Mouse (Mus musculus): ENCODE measurements at regions not wholly inside any gene's neighbourhood (a gene's known extent, or its start where the extent isn't known, plus 50 kb on each side); places are given as distances from the start of the nearest gene placed in this dataset.

DNA sequence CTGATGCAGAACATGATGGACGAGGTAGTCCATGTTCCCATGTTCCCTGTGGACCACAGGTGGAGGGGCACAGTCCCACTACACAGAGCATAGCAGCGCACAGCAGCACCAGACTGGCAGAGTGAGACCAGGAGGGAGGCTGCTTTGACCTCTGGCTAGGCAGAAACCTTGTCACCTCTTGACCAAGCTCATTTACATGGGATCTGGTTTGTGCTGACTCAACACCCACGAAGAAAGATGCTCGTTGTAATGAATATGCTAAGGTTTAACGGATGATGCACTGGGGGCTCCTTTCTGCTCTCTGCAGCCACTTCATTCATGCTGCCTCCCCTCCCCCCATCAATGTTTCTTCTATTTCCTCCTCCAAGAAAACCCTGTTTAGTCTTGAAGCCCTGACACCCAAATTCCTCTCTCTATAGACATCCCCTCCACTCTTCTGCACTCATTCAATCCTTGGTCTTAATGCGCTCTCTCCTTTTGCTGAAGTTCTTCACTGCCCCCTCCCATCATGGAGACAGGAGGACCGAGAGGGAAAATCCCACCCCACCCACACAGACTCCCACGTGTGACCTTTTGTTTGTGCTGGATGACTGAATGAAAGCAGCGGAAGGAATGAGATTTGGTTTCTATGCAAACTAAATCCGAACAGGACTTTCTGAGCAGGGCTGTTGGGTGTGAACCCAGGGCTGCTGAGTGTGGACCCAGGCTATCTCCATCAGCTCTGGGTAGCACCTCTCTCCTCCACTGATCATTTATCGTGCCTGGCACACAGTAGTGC lies 156.6 kb upstream of the Spdye4c start:
- Histone ChIP-seq H3K9me3 (replicated peaks; ENCODE audit: low read length) (peaks cover 2% of the 10 kb centered on the region), H3K4me2 (ENCODE audit: insufficient read depth, low read depth, poor library complexity, severe bottlenecking) (no peak overlapping the region), H3K4me1 (ENCODE audit: control insufficient read depth in 1 of 2, insufficient read depth in 2 of 2) (peaks cover 24 to 58% of the 10 kb centered on the region in 2 experiments), H3K9ac (ENCODE audit: insufficient read depth, low read depth) (no peak overlapping the region), H3K79me2 (replicated peaks; ENCODE audit: control insufficient read depth, extremely low read depth, insufficient read depth, poor library complexity, severe bottlenecking) (no peaks in the 10 kb centered on the region), H3K36me3 (replicated peaks in 1 of 2; ENCODE audit: control insufficient read depth in 1 of 2, insufficient read depth in 1 of 2, low read length in 1 of 2) (no peaks in the 10 kb centered on the region), H3K27me3 (replicated peaks) (no peaks in the 10 kb centered on the region), H3K4me3 (replicated peaks in 1 of 3; ENCODE audit: low read depth in 2 of 3, low read length in 2 of 3, poor library complexity in 1 of 3) (peak overlapping the region in 1 of 3 experiments; percentile 27), H3K27ac (ENCODE audit: insufficient read depth, low read depth) (peak overlapping the region; percentile 57)
- dilution Hi-C loops (cut with MboI; ENCODE audit: extremely low pct_ligation_motif_present, extremely low pct_unique_long_range_greater_than_20kb, low sequenced_read_pairs) (no loop called here), in situ Hi-C loops (cut with MboI; ENCODE audit: low pct_ligation_motif_present, low pct_unique_long_range_greater_than_20kb, low sequenced_read_pairs) (loop anchor here (10.0 kb wide), 1 partner anchor 110 kb away; no protein-coding TSS in a partner anchor)
- TF ChIP-seq CHD2 (IDR thresholded peaks at IDR 0.05; ENCODE audit: low read length) = 0 out of 2 replicates have a peak, but pooled peaks have one; percentile 54
- TF ChIP-seq ETS1 (conservative IDR thresholded peaks at IDR 0.05; ENCODE audit: low read depth, low read length) = peak; percentile 46; the same call in 1 of the 2 replicates
- peak; percentile 96 for TF ChIP-seq MAFK (IDR thresholded peaks at IDR 0.05; ENCODE audit: insufficient replicate concordance, low read length)
- no peak for TF ChIP-seq TCF12 (IDR thresholded peaks at IDR 0.05; ENCODE audit: low read depth, low read length)
- no peak for TF ChIP-seq ZMIZ1 (IDR thresholded peaks at IDR 0.05; ENCODE audit: low read depth, low read length)
- TF ChIP-seq BHLHE40 (IDR thresholded peaks at IDR 0.05; ENCODE audit: low read depth, low read length) = no peak; the same call in 1 of the 2 replicates
- TF ChIP-seq CHD1 (IDR thresholded peaks at IDR 0.05; ENCODE audit: low read depth, low read length) = no peak
- no peak for DNase-seq (ENCODE audit: extremely low read depth)

DNA sequence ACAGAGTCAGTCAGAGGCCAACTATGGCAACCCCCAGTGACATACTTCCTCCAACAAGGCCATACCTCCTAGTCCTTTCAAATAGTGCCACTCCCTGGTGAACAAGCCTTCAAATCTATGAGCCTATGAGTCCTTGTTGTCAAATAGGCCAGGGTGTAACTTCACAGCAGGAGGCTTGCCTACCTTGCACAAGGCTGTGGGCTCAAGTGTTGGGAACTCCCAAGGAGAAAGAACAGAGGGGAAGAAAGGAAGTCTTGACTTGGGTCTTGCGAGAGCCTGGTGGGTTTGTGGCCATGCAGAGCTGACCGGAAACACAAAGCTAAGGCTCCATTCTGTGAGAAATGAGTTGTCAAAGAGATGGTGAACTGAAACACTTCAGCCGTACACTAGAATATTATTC lies 154.6 kb upstream of the Spdye4c start:
- Histone ChIP-seq H3K9me3 (replicated peaks; ENCODE audit: low read length) (peaks cover 6% of the 10 kb centered on the region), H3K4me3 (replicated peaks in 1 of 3; ENCODE audit: low read depth in 2 of 3, low read length in 2 of 3, poor library complexity in 1 of 3) (no peak overlapping the region), H3K27me3 (replicated peaks) (no peaks in the 10 kb centered on the region), H3K79me2 (replicated peaks; ENCODE audit: control insufficient read depth, extremely low read depth, insufficient read depth, poor library complexity, severe bottlenecking) (no peaks in the 10 kb centered on the region), H3K9ac (ENCODE audit: insufficient read depth, low read depth) (no peak overlapping the region), H3K4me1 (ENCODE audit: control insufficient read depth in 1 of 2, insufficient read depth in 2 of 2) (peaks cover 16 to 41% of the 10 kb centered on the region in 2 experiments), H3K4me2 (ENCODE audit: insufficient read depth, low read depth, poor library complexity, severe bottlenecking) (no peak overlapping the region), H3K27ac (ENCODE audit: insufficient read depth, low read depth) (no peak overlapping the region), H3K36me3 (replicated peaks in 1 of 2; ENCODE audit: control insufficient read depth in 1 of 2, insufficient read depth in 1 of 2, low read length in 1 of 2) (no peaks in the 10 kb centered on the region)
- TF ChIP-seq USF2 (conservative IDR thresholded peaks at IDR 0.05; ENCODE audit: low read depth, low read length) = no peak
- TF ChIP-seq ELF1 (IDR thresholded peaks at IDR 0.05; ENCODE audit: low read depth, low read length) = no peak
- TF ChIP-seq EP300 (IDR thresholded peaks at IDR 0.05; ENCODE audit: low read length) = no peak
- dilution Hi-C loops (cut with MboI; ENCODE audit: extremely low pct_ligation_motif_present, extremely low pct_unique_long_range_greater_than_20kb, low sequenced_read_pairs) (no loop called here), in situ Hi-C loops (cut with MboI; ENCODE audit: low pct_ligation_motif_present, low pct_unique_long_range_greater_than_20kb, low sequenced_read_pairs) (loop anchor here (10.0 kb wide), 1 partner anchor 108 kb away; no protein-coding TSS in a partner anchor)
- no peak for DNase-seq (ENCODE audit: extremely low read depth)

DNA sequence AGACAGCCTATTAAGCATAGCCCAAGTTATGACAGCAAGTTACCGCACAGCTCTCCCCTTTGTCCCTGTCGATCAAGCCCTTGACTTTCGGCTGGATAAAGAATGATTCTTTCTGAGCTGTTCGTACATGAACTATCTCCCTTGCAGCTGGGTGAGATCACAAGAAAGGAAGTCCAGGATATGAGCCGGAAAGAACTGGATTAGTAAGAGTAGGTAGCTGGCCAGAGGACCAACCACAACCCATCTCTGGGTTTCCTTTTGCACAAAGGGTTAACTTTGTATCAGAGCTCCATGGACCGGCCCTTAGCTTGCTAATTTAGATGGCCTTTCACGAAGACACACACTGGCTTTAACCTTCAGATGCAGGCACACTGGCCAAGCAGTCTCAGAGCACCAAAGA lies 153.3 kb upstream of the Spdye4c start:
- no peak for DNase-seq (ENCODE audit: extremely low read depth)
- dilution Hi-C loops (cut with MboI; ENCODE audit: extremely low pct_ligation_motif_present, extremely low pct_unique_long_range_greater_than_20kb, low sequenced_read_pairs) = no loop called here
- TF ChIP-seq POLR2AphosphoS2 (IDR thresholded peaks at IDR 0.05; ENCODE audit: low read depth, low read length) = no peak
- TF ChIP-seq ZKSCAN1 (IDR thresholded peaks at IDR 0.05; ENCODE audit: borderline replicate concordance, low read depth, low read length) = no peak
- no peak for TF ChIP-seq MXI1 (IDR thresholded peaks at IDR 0.05; ENCODE audit: low read depth, low read length)
- no peak for TF ChIP-seq IRF4 (IDR thresholded peaks at IDR 0.05; ENCODE audit: low read depth, low read length)
- no peak for TF ChIP-seq NELFE (IDR thresholded peaks at IDR 0.05; ENCODE audit: low read depth, low read length)
- TF ChIP-seq ZNF384 (IDR thresholded peaks at IDR 0.05; ENCODE audit: low read depth, low read length) = no peak
- TF ChIP-seq USF2 (conservative IDR thresholded peaks at IDR 0.05; ENCODE audit: low read depth, low read length) = no peak
- no peak for TF ChIP-seq E2F4 (IDR thresholded peaks at IDR 0.05; ENCODE audit: insufficient replicate concordance, low read depth, low read length)
- no peak for TF ChIP-seq RCOR1 (conservative IDR thresholded peaks at IDR 0.05; ENCODE audit: low read depth, low read length)
- no peak for TF ChIP-seq CTCF (conservative IDR thresholded peaks at IDR 0.05 in 1 of 2, IDR thresholded peaks at IDR 0.05 in 1 of 2; ENCODE audit: low read depth in 2 of 2, low read length in 2 of 2)
- TF ChIP-seq ETS1 (conservative IDR thresholded peaks at IDR 0.05; ENCODE audit: low read depth, low read length) = no peak
- no peak for TF ChIP-seq TCF12 (IDR thresholded peaks at IDR 0.05; ENCODE audit: low read depth, low read length)
- TF ChIP-seq ZMIZ1 (IDR thresholded peaks at IDR 0.05; ENCODE audit: low read depth, low read length) = no peak
- H3K79me2 ChIP-seq (replicated peaks; ENCODE audit: control insufficient read depth, extremely low read depth, insufficient read depth, poor library complexity, severe bottlenecking) = no peaks in the 10 kb centered on the region
- H3K36me3 ChIP-seq (replicated peaks in 1 of 2; ENCODE audit: control insufficient read depth in 1 of 2, insufficient read depth in 1 of 2, low read length in 1 of 2) = no peaks in the 10 kb centered on the region
- peaks cover 15 to 37% of the 10 kb centered on the region in 2 experiments for H3K4me1 ChIP-seq (ENCODE audit: control insufficient read depth in 1 of 2, insufficient read depth in 2 of 2)
- no peak overlapping the region for H3K9ac ChIP-seq (ENCODE audit: insufficient read depth, low read depth)
- H3K4me3 ChIP-seq (replicated peaks in 1 of 3; ENCODE audit: low read depth in 2 of 3, low read length in 2 of 3, poor library complexity in 1 of 3) = no peak overlapping the region
- peaks cover 6% of the 10 kb centered on the region for H3K9me3 ChIP-seq (replicated peaks; ENCODE audit: low read length)
- H3K4me2 ChIP-seq (ENCODE audit: insufficient read depth, low read depth, poor library complexity, severe bottlenecking) = no peak overlapping the region
- in situ Hi-C loops (cut with MboI; ENCODE audit: low pct_ligation_motif_present, low pct_unique_long_range_greater_than_20kb, low sequenced_read_pairs) = loop anchor here (10.0 kb wide), 1 partner anchor 107 kb away; no protein-coding TSS in a partner anchor
- H3K27ac ChIP-seq (ENCODE audit: insufficient read depth, low read depth) = no peak overlapping the region
- H3K27me3 ChIP-seq (replicated peaks) = no peaks in the 10 kb centered on the region

Measured in CH12.LX (cell line).